Mouse (Mus musculus) liver, embryonic 14 days (tissue): Measurements from ENCODE around the gene 1110059E24Rik. TPM values are rescaled to one million over a fixed set of nuclear protein-coding genes. Genes with fewer than 3 reads are reported as not detected.

Experiments used
- polyA plus RNA-seq: library from polyadenylated mRNA; depleted of rRNA; stranded (reverse); fragments of >200 nt; gene quantifications from 2 replicates; pipeline ENCODE4 v1.2.3, GENCODE M21; 2012; rRNA removed

Gene 1110059E24Rik
- 8.2 and 8.9 TPM in 2 replicates for polyA plus RNA-seq

DNA sequence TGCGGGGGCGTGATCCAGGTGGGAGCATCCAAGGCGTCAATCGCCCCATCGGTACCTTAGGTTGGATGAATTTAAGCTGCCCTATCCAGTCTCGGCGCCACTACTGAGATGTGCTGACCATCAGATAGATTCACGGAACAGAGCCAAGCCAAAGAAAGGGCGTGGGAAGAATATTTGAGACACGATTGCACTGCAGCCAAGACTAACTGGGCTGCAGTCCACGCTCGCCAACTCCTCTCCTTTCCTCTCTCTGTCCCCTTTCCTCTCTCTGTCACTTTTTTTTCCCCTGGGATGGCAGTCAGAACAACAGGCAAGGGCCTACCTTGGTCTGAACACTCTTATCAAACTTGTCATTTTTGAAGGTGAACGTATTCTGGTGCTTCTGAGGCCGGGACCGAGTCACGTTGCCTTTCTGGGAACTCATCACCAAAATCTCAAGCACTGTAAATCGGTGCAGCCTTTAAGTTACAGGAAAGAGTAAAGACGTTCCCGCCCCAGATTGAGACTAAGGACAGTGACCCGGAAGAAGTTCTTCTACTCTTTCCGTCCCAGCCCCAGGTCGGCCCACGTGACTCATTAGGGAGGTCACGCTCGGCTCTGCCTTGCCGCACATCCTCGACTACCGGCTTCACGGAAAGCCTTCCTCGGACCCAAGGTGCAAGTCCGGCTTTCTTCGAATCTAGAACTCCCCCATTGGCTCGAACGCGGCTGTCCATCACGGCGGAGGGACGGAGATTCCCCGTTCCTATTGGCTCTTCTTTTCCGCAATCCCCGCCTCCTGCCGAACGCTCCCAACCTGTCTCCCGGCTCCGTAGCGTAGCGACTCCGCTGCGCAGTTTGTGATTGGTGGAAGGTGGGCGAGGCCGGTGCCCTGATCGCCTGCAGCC lies at the start of gene 1110059E24Rik:
TSS of gene 1110059E24Rik (minus strand) at position 692 of the 887 bp plus-strand sequence.

DNA sequence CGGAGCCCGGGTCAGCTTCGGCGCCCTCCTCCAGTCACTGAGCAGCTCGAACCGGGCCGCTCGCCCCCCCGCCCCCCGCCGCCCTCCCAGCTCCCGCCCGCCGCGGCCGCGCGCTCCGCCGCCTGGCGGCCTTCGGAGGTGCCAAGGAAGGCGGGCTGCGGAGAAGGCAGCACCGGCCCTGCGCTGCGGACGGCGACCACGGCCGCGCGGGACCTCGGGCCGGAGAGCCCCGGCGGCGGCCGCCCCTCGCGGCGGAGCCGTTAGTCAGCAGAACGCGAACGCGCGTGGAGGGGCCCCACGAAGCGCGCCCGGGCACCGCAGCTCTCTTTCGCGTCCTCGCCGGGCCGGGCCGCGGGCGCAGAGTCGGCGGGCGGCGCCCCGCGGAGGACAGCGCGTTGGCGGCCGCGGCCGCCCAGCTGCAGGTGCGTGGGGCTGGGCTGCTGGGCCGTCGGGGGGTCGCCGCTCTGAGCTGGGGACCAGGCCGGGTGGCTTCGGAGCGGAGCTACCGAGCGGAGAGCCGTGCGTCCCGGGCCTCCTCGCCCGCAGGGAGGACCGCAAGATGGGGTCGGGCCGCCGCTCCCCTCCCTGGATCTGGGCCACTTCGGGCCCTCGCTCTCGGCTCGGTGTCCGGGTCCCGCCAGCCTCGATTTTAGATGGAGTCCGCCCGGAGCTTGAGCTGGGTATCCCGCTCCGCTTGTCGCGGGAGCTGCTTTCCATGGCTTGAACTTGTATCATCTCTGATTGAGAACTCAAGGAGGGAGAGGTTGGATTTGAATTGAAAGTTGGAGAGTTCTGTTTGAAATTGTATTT lies 601 bp upstream of the 1110059E24Rik start, which contains the start of gene Abhd17b:
TSS of gene Abhd17b (plus strand) at position 14 of the 810 bp plus-strand sequence.

Other genes starting within 250 kb of the 1110059E24Rik start
- gene Gda, start 179.5 kb downstream of the 1110059E24Rik start, polyA plus RNA-seq, result 0.85 and 1.2 TPM in 2 replicates
- gene Abhd17b, start 209 bp upstream of the 1110059E24Rik start, polyA plus RNA-seq, result 3.5 and 4.2 TPM in 2 replicates
- 3.1 and 3.4 TPM in 2 replicates for gene Cemip2, start 125.4 kb upstream of the 1110059E24Rik start, polyA plus RNA-seq